Mouse (Mus musculus): ENCODE data around the gene Pla2g10. TPM values are rescaled to one million over a fixed set of nuclear protein-coding genes. Genes with fewer than 3 reads are reported as not detected.
"Not testable (repeated sequence)": the region's sequence is repeated elsewhere in the genome, so short reads cannot be mapped to it uniquely, and the experiment has no call there.

The Pla2g10 gene
- polyA plus RNA-seq, 1 experiment, result not detected

GRCm38 (mm10) chr16:13764519-13764918 is 33.7 kb upstream of the Pla2g10 start:
- Histone ChIP-seq H3K36me3 (ENCODE audit: control insufficient read depth, insufficient read depth) (no peaks in the 10 kb centered on the region), H3K27me3 (ENCODE audit: control insufficient read depth, insufficient read depth, insufficient read length) (no peaks in the 10 kb centered on the region), H3ac (ENCODE audit: control insufficient read depth, insufficient read length) (no peak overlapping the region), H3K4me3 (no peak overlapping the region), H3K4me2 (ENCODE audit: low read depth) (no peak overlapping the region), H3K79me2 (ENCODE audit: control insufficient read depth, insufficient read depth) (no peaks in the 10 kb centered on the region)
- no peak for TF ChIP-seq REST (IDR thresholded peaks at IDR 0.05; ENCODE audit: insufficient read depth, insufficient read length)

GRCm38 (mm10) chr16:13762807-13763206 is 32.0 kb upstream of the Pla2g10 start:
- H3K79me2 ChIP-seq (ENCODE audit: control insufficient read depth, insufficient read depth); H3K27me3 ChIP-seq (ENCODE audit: control insufficient read depth, insufficient read depth, insufficient read length); H3ac ChIP-seq (ENCODE audit: control insufficient read depth, insufficient read length); H3K36me3 ChIP-seq (ENCODE audit: control insufficient read depth, insufficient read depth); H3K4me2 ChIP-seq (ENCODE audit: low read depth); H3K4me3 ChIP-seq: not testable (repeated sequence)

- Histone ChIP-seq H3K4me2 (ENCODE audit: low read depth) (no peak overlapping the region), H3K27me3 (ENCODE audit: control insufficient read depth, insufficient read depth, insufficient read length) (no peaks in the 10 kb centered on the region), H3K36me3 (ENCODE audit: control insufficient read depth, insufficient read depth) (no peaks in the 10 kb centered on the region), H3ac (ENCODE audit: control insufficient read depth, insufficient read length) (no peak overlapping the region), H3K79me2 (ENCODE audit: control insufficient read depth, insufficient read depth) (no peaks in the 10 kb centered on the region), H3K4me3 (no peak overlapping the region)
- TF ChIP-seq REST (IDR thresholded peaks at IDR 0.05; ENCODE audit: insufficient read depth, insufficient read length) (no peak), SRF (IDR thresholded peaks at IDR 0.05; ENCODE audit: control insufficient read depth, insufficient read length, low read depth) (no peak), MYOD1 (IDR thresholded peaks at IDR 0.05; ENCODE audit: control insufficient read depth in 1 of 3, insufficient read length in 2 of 3, low read depth in 2 of 3) (no peak), CEBPB (IDR thresholded peaks at IDR 0.05; ENCODE audit: insufficient read depth, poor library complexity, severe bottlenecking) (no peak), TCF3 (IDR thresholded peaks at IDR 0.05; ENCODE audit: insufficient read length, low read depth) (no peak), E2F4 (IDR thresholded peaks at IDR 0.05; ENCODE audit: insufficient read depth) (no peak), TCF12 (IDR thresholded peaks at IDR 0.05; ENCODE audit: insufficient read depth, poor library complexity, severe bottlenecking) (no peak), POLR2A (IDR thresholded peaks at IDR 0.05; ENCODE audit: insufficient read length, low read depth) (no peak), MAX (IDR thresholded peaks at IDR 0.05; ENCODE audit: low read depth) (no peak), POLR2AphosphoS2 (IDR thresholded peaks at IDR 0.05; ENCODE audit: insufficient read length, low read depth) (no peak), USF1 (IDR thresholded peaks at IDR 0.05; ENCODE audit: low read depth) (no peak), MYOG (IDR thresholded peaks at IDR 0.05; ENCODE audit: control insufficient read depth in 1 of 3, insufficient read depth in 1 of 3, insufficient read length in 2 of 3, low read depth in 2 of 3) (no peak)
Measured at GRCm38 (mm10) chr16:13757823-13758222, 27.0 kb upstream of the Pla2g10 start.

- Histone ChIP-seq H3K36me3 (ENCODE audit: control insufficient read depth, insufficient read depth) (no peaks in the 10 kb centered on the region), H3K4me2 (ENCODE audit: low read depth) (peak overlapping the region; percentile 88), H3K27me3 (ENCODE audit: control insufficient read depth, insufficient read depth, insufficient read length) (no peaks in the 10 kb centered on the region), H3ac (ENCODE audit: control insufficient read depth, insufficient read length) (no peak overlapping the region), H3K4me3 (peak overlapping the region; percentile 35), H3K79me2 (ENCODE audit: control insufficient read depth, insufficient read depth) (no peaks in the 10 kb centered on the region)
- TF ChIP-seq TCF3 (IDR thresholded peaks at IDR 0.05; ENCODE audit: insufficient read length, low read depth), result no peak
- TF ChIP-seq POLR2A (IDR thresholded peaks at IDR 0.05; ENCODE audit: insufficient read length, low read depth), result peak; percentile 47
- no peak for TF ChIP-seq MAX (IDR thresholded peaks at IDR 0.05; ENCODE audit: low read depth)
- TF ChIP-seq REST (IDR thresholded peaks at IDR 0.05; ENCODE audit: insufficient read depth, insufficient read length), result no peak
- no peak for TF ChIP-seq MYOG (IDR thresholded peaks at IDR 0.05; ENCODE audit: control insufficient read depth in 1 of 3, insufficient read depth in 1 of 3, insufficient read length in 2 of 3, low read depth in 2 of 3)
- peak; percentile 49 for TF ChIP-seq POLR2AphosphoS2 (IDR thresholded peaks at IDR 0.05; ENCODE audit: insufficient read length, low read depth)
- TF ChIP-seq E2F4 (IDR thresholded peaks at IDR 0.05; ENCODE audit: insufficient read depth), result no peak
- no peak for TF ChIP-seq SRF (IDR thresholded peaks at IDR 0.05; ENCODE audit: control insufficient read depth, insufficient read length, low read depth)
- no peak for TF ChIP-seq USF1 (IDR thresholded peaks at IDR 0.05; ENCODE audit: low read depth)
- TF ChIP-seq MYOD1 (IDR thresholded peaks at IDR 0.05; ENCODE audit: control insufficient read depth in 1 of 3, insufficient read length in 2 of 3, low read depth in 2 of 3), result no peak
- no peak for TF ChIP-seq CEBPB (IDR thresholded peaks at IDR 0.05; ENCODE audit: insufficient read depth, poor library complexity, severe bottlenecking)
- no peak for TF ChIP-seq TCF12 (IDR thresholded peaks at IDR 0.05; ENCODE audit: insufficient read depth, poor library complexity, severe bottlenecking)
Measured at GRCm38 (mm10) chr16:13754400-13755190, 23.8 kb upstream of the Pla2g10 start.

- no peak overlapping the region for H3ac ChIP-seq (ENCODE audit: control insufficient read depth, insufficient read length)
- no peak for TF ChIP-seq POLR2A (IDR thresholded peaks at IDR 0.05; ENCODE audit: insufficient read length, low read depth)
- no peak for TF ChIP-seq TCF12 (IDR thresholded peaks at IDR 0.05; ENCODE audit: insufficient read depth, poor library complexity, severe bottlenecking)
- TF ChIP-seq USF1 (IDR thresholded peaks at IDR 0.05; ENCODE audit: low read depth), result no peak
- TF ChIP-seq MYOD1 (IDR thresholded peaks at IDR 0.05; ENCODE audit: control insufficient read depth in 1 of 3, insufficient read length in 2 of 3, low read depth in 2 of 3), result no peak
- TF ChIP-seq MAX (IDR thresholded peaks at IDR 0.05; ENCODE audit: low read depth), result no peak
- no peak for TF ChIP-seq CEBPB (IDR thresholded peaks at IDR 0.05; ENCODE audit: insufficient read depth, poor library complexity, severe bottlenecking)
- TF ChIP-seq TCF3 (IDR thresholded peaks at IDR 0.05; ENCODE audit: insufficient read length, low read depth), result no peak
- no peak for TF ChIP-seq E2F4 (IDR thresholded peaks at IDR 0.05; ENCODE audit: insufficient read depth)
- no peak for TF ChIP-seq MYOG (IDR thresholded peaks at IDR 0.05; ENCODE audit: control insufficient read depth in 1 of 3, insufficient read depth in 1 of 3, insufficient read length in 2 of 3, low read depth in 2 of 3)
- no peak for TF ChIP-seq REST (IDR thresholded peaks at IDR 0.05; ENCODE audit: insufficient read depth, insufficient read length)
- no peak for TF ChIP-seq POLR2AphosphoS2 (IDR thresholded peaks at IDR 0.05; ENCODE audit: insufficient read length, low read depth)
- peak overlapping the region; percentile 35 for H3K4me3 ChIP-seq
- no peaks in the 10 kb centered on the region for H3K36me3 ChIP-seq (ENCODE audit: control insufficient read depth, insufficient read depth)
- H3K79me2 ChIP-seq (ENCODE audit: control insufficient read depth, insufficient read depth), result no peaks in the 10 kb centered on the region
- peak overlapping the region; percentile 48 for H3K4me2 ChIP-seq (ENCODE audit: low read depth)
- H3K27me3 ChIP-seq (ENCODE audit: control insufficient read depth, insufficient read depth, insufficient read length), result no peaks in the 10 kb centered on the region
Measured at GRCm38 (mm10) chr16:13753986-13754385, 23.2 kb upstream of the Pla2g10 start.

Measured in myocyte (in vitro differentiated cells).